Mouse (Mus musculus): ENCODE measurements around the gene Utp15. TPM values are rescaled to one million over a fixed set of nuclear protein-coding genes. Genes with fewer than 3 reads are reported as not detected.

The Utp15 gene
- polyA plus RNA-seq, 1 experiment: 6.9 TPM

DNA sequence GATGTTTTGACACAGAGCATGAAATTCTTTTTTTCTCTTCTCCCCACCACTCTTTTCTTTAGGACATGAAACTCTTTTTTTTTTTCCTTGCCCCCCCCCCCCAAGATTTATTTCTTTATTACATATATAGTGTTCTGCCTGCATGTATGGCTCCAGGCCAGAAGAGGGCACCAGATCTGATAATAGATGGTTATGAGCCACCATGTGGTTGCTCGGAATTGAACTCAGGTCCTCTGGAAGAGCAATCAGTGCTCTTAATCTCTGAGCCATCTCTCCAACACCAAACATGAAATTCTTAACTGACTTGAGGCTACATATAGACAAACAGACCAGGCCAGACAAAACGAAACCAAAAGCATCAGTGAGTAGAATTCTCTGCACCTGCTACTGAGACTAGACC is 14.7 kb upstream of the Utp15 start:
- Histone ChIP-seq H3K4me1 (ENCODE audit: control insufficient read depth, insufficient read depth, low read length) (no peaks in the 10 kb centered on the region), H3K4me3 (ENCODE audit: insufficient read depth, low read depth, low read length) (no peak overlapping the region), H3K36me3 (ENCODE audit: control insufficient read depth, insufficient read depth, low read length) (peaks cover 2% of the 10 kb centered on the region; the same call in 1 of the 2 replicates), H3K27ac (ENCODE audit: insufficient read depth, low read depth, low read length) (no peak overlapping the region), H3K27me3 (replicated peaks; ENCODE audit: control insufficient read depth, insufficient read depth, low read length) (no peaks in the 10 kb centered on the region)
- DNase-seq: no peak
- 96% methylated on average over 2 of the region's 2 CpGs for WGBS
- TF ChIP-seq POLR2A (IDR thresholded peaks at IDR 0.05; ENCODE audit: low read depth, low read length): no peak
- TF ChIP-seq CTCF (conservative IDR thresholded peaks at IDR 0.05; ENCODE audit: insufficient read depth, insufficient read length, low read depth, low read length): no peak

- Histone ChIP-seq H3K27ac (ENCODE audit: insufficient read depth, low read depth, low read length) (no peak overlapping the region), H3K27me3 (replicated peaks; ENCODE audit: control insufficient read depth, insufficient read depth, low read length) (no peaks in the 10 kb centered on the region), H3K4me3 (ENCODE audit: insufficient read depth, low read depth, low read length) (no peak overlapping the region), H3K4me1 (ENCODE audit: control insufficient read depth, insufficient read depth, low read length) (no peaks in the 10 kb centered on the region), H3K36me3 (ENCODE audit: control insufficient read depth, insufficient read depth, low read length) (peaks cover 2% of the 10 kb centered on the region)
- 89% methylated on average over 7 of the region's 7 CpGs for WGBS
- TF ChIP-seq CTCF (conservative IDR thresholded peaks at IDR 0.05; ENCODE audit: insufficient read depth, insufficient read length, low read depth, low read length) (no peak), POLR2A (IDR thresholded peaks at IDR 0.05; ENCODE audit: low read depth, low read length) (no peak)
- no peak for DNase-seq
Observed at GRCm38 (mm10) chr13:98276253-98276652, 13.4 kb upstream of the Utp15 start.

- WGBS: 82% methylated on average over 4 of the region's 4 CpGs
Observed at GRCm38 (mm10) chr13:98275646-98276045, 12.8 kb upstream of the Utp15 start.

GRCm38 (mm10) chr13:98274023-98274422 is 11.2 kb upstream of the Utp15 start:
- no peak for TF ChIP-seq CTCF (conservative IDR thresholded peaks at IDR 0.05; ENCODE audit: insufficient read depth, insufficient read length, low read depth, low read length)
- TF ChIP-seq POLR2A (IDR thresholded peaks at IDR 0.05; ENCODE audit: low read depth, low read length): no peak
- DNase-seq: no peak
- Histone ChIP-seq H3K4me3 (ENCODE audit: insufficient read depth, low read depth, low read length) (no peak overlapping the region), H3K27me3 (replicated peaks; ENCODE audit: control insufficient read depth, insufficient read depth, low read length) (no peaks in the 10 kb centered on the region), H3K27ac (ENCODE audit: insufficient read depth, low read depth, low read length) (no peak overlapping the region), H3K36me3 (ENCODE audit: control insufficient read depth, insufficient read depth, low read length) (peaks cover 3% of the 10 kb centered on the region), H3K4me1 (ENCODE audit: control insufficient read depth, insufficient read depth, low read length) (no peaks in the 10 kb centered on the region)
- 88% methylated on average over 9 of the region's 9 CpGs for WGBS

More at GRCm38 (mm10) chr13:98275646-98276045, 12.8 kb upstream of the Utp15 start:
- TF ChIP-seq POLR2A (IDR thresholded peaks at IDR 0.05; ENCODE audit: low read depth, low read length) (no peak), CTCF (conservative IDR thresholded peaks at IDR 0.05; ENCODE audit: insufficient read depth, insufficient read length, low read depth, low read length) (no peak)
- no peak for DNase-seq
- Histone ChIP-seq H3K27ac (ENCODE audit: insufficient read depth, low read depth, low read length) (no peak overlapping the region), H3K36me3 (ENCODE audit: control insufficient read depth, insufficient read depth, low read length) (peaks cover 2% of the 10 kb centered on the region), H3K4me3 (ENCODE audit: insufficient read depth, low read depth, low read length) (no peak overlapping the region), H3K4me1 (ENCODE audit: control insufficient read depth, insufficient read depth, low read length) (no peaks in the 10 kb centered on the region), H3K27me3 (replicated peaks; ENCODE audit: control insufficient read depth, insufficient read depth, low read length) (no peaks in the 10 kb centered on the region)

DNA sequence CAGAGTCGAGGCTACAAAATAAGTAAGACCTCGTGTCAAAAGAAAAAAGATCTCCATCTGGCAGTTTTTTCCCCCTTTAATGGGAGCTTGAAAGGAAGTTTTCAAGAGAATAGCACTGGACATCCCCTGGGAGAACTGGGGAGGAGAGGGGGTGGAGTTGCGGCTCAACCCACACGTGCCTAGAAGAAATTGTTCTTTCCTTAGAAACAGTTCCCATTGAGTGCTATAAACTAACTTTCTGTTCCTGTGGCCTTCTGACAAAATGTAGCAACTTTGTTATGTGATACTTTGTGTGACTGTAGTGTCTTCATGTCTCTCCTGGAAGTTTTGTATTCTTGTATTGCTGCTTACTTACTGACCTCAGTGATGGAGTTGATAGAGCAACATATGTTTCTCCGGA is 1.3 kb upstream of the Utp15 start:
- DNase-seq: no peak
- H3K27ac ChIP-seq (ENCODE audit: insufficient read depth, low read depth, low read length): no peak overlapping the region
- 29% methylated on average over 5 of the region's 5 CpGs for WGBS

GRCm38 (mm10) chr13:98263458-98263987 is 682 bp upstream of the Utp15 start:
- peak overlapping the region; percentile 67 for H3K27ac ChIP-seq (ENCODE audit: insufficient read depth, low read depth, low read length)
- WGBS: under 1% methylated on average over 16 of the region's 16 CpGs
- DNase-seq: no peak
- H3K4me3 ChIP-seq (ENCODE audit: insufficient read depth, low read depth, low read length): peak overlapping the region; percentile 67
- no peak for TF ChIP-seq POLR2A (IDR thresholded peaks at IDR 0.05; ENCODE audit: low read depth, low read length)
- peaks cover 5% of the 10 kb centered on the region; the same call in 1 of the 2 replicates for H3K4me1 ChIP-seq (ENCODE audit: control insufficient read depth, insufficient read depth, low read length)
- no peaks in the 10 kb centered on the region for H3K27me3 ChIP-seq (replicated peaks; ENCODE audit: control insufficient read depth, insufficient read depth, low read length)
- peaks cover 4% of the 10 kb centered on the region; the same call in 1 of the 2 replicates for H3K36me3 ChIP-seq (ENCODE audit: control insufficient read depth, insufficient read depth, low read length)

More for the DNA sequence above, 1.3 kb upstream of the Utp15 start:
- Histone ChIP-seq H3K4me1 (ENCODE audit: control insufficient read depth, insufficient read depth, low read length) (peaks cover 5% of the 10 kb centered on the region; the same call in 1 of the 2 replicates), H3K27me3 (replicated peaks; ENCODE audit: control insufficient read depth, insufficient read depth, low read length) (no peaks in the 10 kb centered on the region), H3K4me3 (ENCODE audit: insufficient read depth, low read depth, low read length) (0 out of 2 replicates have a peak overlapping the region, but pooled peaks have one; percentile 7), H3K36me3 (ENCODE audit: control insufficient read depth, insufficient read depth, low read length) (peaks cover 4% of the 10 kb centered on the region; the same call in 1 of the 2 replicates)
- no peak for TF ChIP-seq POLR2A (IDR thresholded peaks at IDR 0.05; ENCODE audit: low read depth, low read length)
- no peak for TF ChIP-seq CTCF (conservative IDR thresholded peaks at IDR 0.05; ENCODE audit: insufficient read depth, insufficient read length, low read depth, low read length)

GRCm38 (mm10) chr13:98254921-98255320 is 7.9 kb downstream of the Utp15 start:
- Histone ChIP-seq H3K4me3 (ENCODE audit: insufficient read depth, low read depth, low read length) (no peak overlapping the region), H3K27me3 (replicated peaks; ENCODE audit: control insufficient read depth, insufficient read depth, low read length) (no peaks in the 10 kb centered on the region), H3K36me3 (ENCODE audit: control insufficient read depth, insufficient read depth, low read length) (peaks cover 5% of the 10 kb centered on the region), H3K27ac (ENCODE audit: insufficient read depth, low read depth, low read length) (no peak overlapping the region), H3K4me1 (ENCODE audit: control insufficient read depth, insufficient read depth, low read length) (no peaks in the 10 kb centered on the region)
- DNase-seq: no peak
- 76% methylated on average over 9 of the region's 9 CpGs for WGBS
- TF ChIP-seq POLR2A (IDR thresholded peaks at IDR 0.05; ENCODE audit: low read depth, low read length) (no peak), CTCF (conservative IDR thresholded peaks at IDR 0.05; ENCODE audit: insufficient read depth, insufficient read length, low read depth, low read length) (no peak)
